Mouse (Mus musculus) midbrain, postnatal 0 days (tissue): Measurements from ENCODE around the gene Cers6. TPM values are rescaled to one million over a fixed set of nuclear protein-coding genes. Genes with fewer than 3 reads are reported as not detected.

ENCODE experiments used
- ATAC-seq: fragments of 200-750 bp; cut with Nextera tagmentation; 2 replicates; pipeline ENCODE4 v1.8.0; 2017; ENCODE audit warnings: moderate number of reproducible peaks, mild to moderate bottlenecking, moderate TSS enrichment, moderate library complexity; ENCODE audit not compliant: low FRiP score
- DNase-seq: peaks from one replicate; pipeline ENCODE4 v3.0.0-alpha.2; 2015; ENCODE audit warnings: low spot score
- H3K27ac ChIP-seq: fragments of 300-500 bp; sonication (generic); 2 replicates; pipeline ENCODE4 v1.5.1; 2014; ENCODE audit warnings: low read depth, mild to moderate bottlenecking, low read length, mixed read lengths
- H3K27me3 ChIP-seq: fragments of 300-500 bp; sonication (generic); 2 replicates; pipeline ENCODE4 v1.6.1; 2014; ENCODE audit warnings: low read length, control low read depth, mixed read lengths; ENCODE audit not compliant: insufficient read depth
- H3K36me3 ChIP-seq: fragments of 300-500 bp; sonication (generic); 2 replicates; pipeline ENCODE4 v1.6.1; 2014; ENCODE audit warnings: low read length, control low read depth, mixed read lengths; ENCODE audit not compliant: insufficient read depth
- H3K4me1 ChIP-seq: fragments of 300-500 bp; sonication (generic); 2 replicates; pipeline ENCODE4 v1.6.1; 2014; ENCODE audit warnings: mild to moderate bottlenecking, control low read depth, antibody characterized with exemption, low read length, mixed read lengths; ENCODE audit not compliant: insufficient read depth
- H3K4me2 ChIP-seq: fragments of 300-500 bp; sonication (generic); 2 replicates; pipeline ENCODE4 v1.6.1; 2014; ENCODE audit warnings: low read depth, mild to moderate bottlenecking, low read length, mixed read lengths; ENCODE audit not compliant: poor library complexity, severe bottlenecking
- H3K4me3 ChIP-seq: fragments of 300-500 bp; sonication (generic); 2 replicates; pipeline ENCODE4 v1.5.1; 2014; ENCODE audit warnings: low read depth, mild to moderate bottlenecking, low read length, moderate library complexity
- H3K9ac ChIP-seq: fragments of 300-500 bp; sonication (generic); replicated peaks from 2 replicates; pipeline ENCODE4 v1.6.1; 2014; ENCODE audit warnings: mild to moderate bottlenecking, low read length, moderate library complexity, mixed read lengths; ENCODE audit not compliant: poor library complexity, severe bottlenecking
- H3K9me3 ChIP-seq: fragments of 300-500 bp; sonication (generic); 2 replicates; pipeline ENCODE4 v1.6.1; 2016; ENCODE audit warnings: low read length, control low read depth
- CTCF ChIP-seq: IDR thresholded peaks from 2 replicates; pipeline ENCODE4 v1.5.1; 2016; ENCODE audit warnings: antibody characterized with exemption, mild to moderate bottlenecking
- WGBS: fragments of 180-500 bp; shearing (Covaris S2); extraction: QIAGEN DNeasy Blood & Tissue Kit; methylation state at CpG from one replicate; pipeline ENCODE4 v1.1.7; 2014; 5-methylcytosine and 5-hydroxymethylcytosine counted together
- polyA plus RNA-seq: library from polyadenylated mRNA; unstranded; fragments of >200 nt; fragmentation: Nextera tagmentation; extraction: Ambion mirVana; gene quantifications from 2 replicates; pipeline ENCODE4 v1.2.1, GENCODE M21; 2015
- total RNA-seq: library from RNA; depleted of rRNA; stranded (reverse); fragments of >200 nt; gene quantifications from 2 replicates; pipeline ENCODE4 v1.2.3, GENCODE M21; 2014

The Cers6 gene
- total and polyA plus RNA-seq, 2 experiments from 2014 or later, result 29.8 to 57.1 TPM

GRCm38 (mm10) chr2:68971840-68972239 lies 110.6 kb downstream of the Cers6 start:
- Histone ChIP-seq H3K4me2 (no peak overlapping the region), H3K9me3 (no peaks in the 10 kb centered on the region), H3K36me3 (no peaks in the 10 kb centered on the region), H3K27me3 (no peaks in the 10 kb centered on the region), H3K27ac (no peak overlapping the region), H3K9ac (no peak overlapping the region), H3K4me1 (no peaks in the 10 kb centered on the region), H3K4me3 (no peak overlapping the region)
- DNase-seq (no peak), ATAC-seq (no peak)
- TF ChIP-seq CTCF, result no peak
- 91% methylated on average over 5 of the region's 5 CpGs for WGBS

- TF ChIP-seq CTCF, result no peak
Observed at GRCm38 (mm10) chr2:68973753-68974152, 112.5 kb downstream of the Cers6 start.

GRCm38 (mm10) chr2:68975286-68975685 lies 114.0 kb downstream of the Cers6 start:
- TF ChIP-seq CTCF, result no peak
- Histone ChIP-seq H3K27me3 (no peaks in the 10 kb centered on the region), H3K36me3 (no peaks in the 10 kb centered on the region), H3K4me1 (no peaks in the 10 kb centered on the region), H3K4me2 (no peak overlapping the region), H3K9ac (no peak overlapping the region), H3K9me3 (no peaks in the 10 kb centered on the region), H3K4me3 (no peak overlapping the region), H3K27ac (no peak overlapping the region)
- DNase-seq (no peak), ATAC-seq (no peak)
- WGBS, result 92% methylated on average over 6 of the region's 6 CpGs

More at GRCm38 (mm10) chr2:68973753-68974152, 112.5 kb downstream of the Cers6 start:
- no peak overlapping the region for H3K4me2 ChIP-seq
- no peaks in the 10 kb centered on the region for H3K9me3 ChIP-seq
- no peak overlapping the region for H3K9ac ChIP-seq
- H3K4me3 ChIP-seq, result no peak overlapping the region
- H3K36me3 ChIP-seq, result no peaks in the 10 kb centered on the region
- DNase-seq (no peak), ATAC-seq (no peak)
- H3K27me3 ChIP-seq, result no peaks in the 10 kb centered on the region
- no peaks in the 10 kb centered on the region for H3K4me1 ChIP-seq
- no peak overlapping the region for H3K27ac ChIP-seq
- WGBS, result 83% methylated on average over 2 of the region's 2 CpGs

- DNase-seq (no peak), ATAC-seq (no peak)
- no peak for TF ChIP-seq CTCF
- Histone ChIP-seq H3K4me3 (no peak overlapping the region), H3K9me3 (no peaks in the 10 kb centered on the region), H3K9ac (no peak overlapping the region), H3K27ac (no peak overlapping the region), H3K27me3 (no peaks in the 10 kb centered on the region), H3K36me3 (no peaks in the 10 kb centered on the region), H3K4me2 (no peak overlapping the region), H3K4me1 (no peaks in the 10 kb centered on the region)
- WGBS, result 85% methylated on average over 6 of the region's 6 CpGs
Observed at GRCm38 (mm10) chr2:68975780-68976179, 114.5 kb downstream of the Cers6 start.

GRCm38 (mm10) chr2:68978244-68978643 lies 117.0 kb downstream of the Cers6 start:
- no peak overlapping the region for H3K27ac ChIP-seq
- TF ChIP-seq CTCF, result no peak
- no peaks in the 10 kb centered on the region for H3K9me3 ChIP-seq
- H3K27me3 ChIP-seq, result no peaks in the 10 kb centered on the region
- H3K36me3 ChIP-seq, result no peaks in the 10 kb centered on the region
- no peak overlapping the region for H3K4me2 ChIP-seq
- no peak overlapping the region for H3K9ac ChIP-seq
- DNase-seq (no peak), ATAC-seq (no peak)
- H3K4me3 ChIP-seq, result no peak overlapping the region
- 66% methylated on average over 9 of the region's 9 CpGs for WGBS
- peaks cover 16% of the 10 kb centered on the region for H3K4me1 ChIP-seq

- ATAC-seq (no peak), DNase-seq (no peak)
- no peaks in the 10 kb centered on the region for H3K9me3 ChIP-seq
- WGBS, result 74% methylated on average over 12 of the region's 12 CpGs
- H3K4me3 ChIP-seq, result no peak overlapping the region
- H3K36me3 ChIP-seq, result no peaks in the 10 kb centered on the region
- peaks cover 16% of the 10 kb centered on the region for H3K4me1 ChIP-seq
- H3K27ac ChIP-seq, result no peak overlapping the region
- no peaks in the 10 kb centered on the region for H3K27me3 ChIP-seq
- H3K9ac ChIP-seq, result no peak overlapping the region
- H3K4me2 ChIP-seq, result no peak overlapping the region
- no peak for TF ChIP-seq CTCF
Observed at GRCm38 (mm10) chr2:68978660-68979604, 117.7 kb downstream of the Cers6 start.
